Mouse (Mus musculus): ENCODE data around the gene Recql5. TPM values are rescaled to one million over a fixed set of nuclear protein-coding genes. Genes with fewer than 3 reads are reported as not detected.

Gene Recql5
- polyA plus RNA-seq, 1 experiment from 2014 or later: 23.9 TPM

DNA sequence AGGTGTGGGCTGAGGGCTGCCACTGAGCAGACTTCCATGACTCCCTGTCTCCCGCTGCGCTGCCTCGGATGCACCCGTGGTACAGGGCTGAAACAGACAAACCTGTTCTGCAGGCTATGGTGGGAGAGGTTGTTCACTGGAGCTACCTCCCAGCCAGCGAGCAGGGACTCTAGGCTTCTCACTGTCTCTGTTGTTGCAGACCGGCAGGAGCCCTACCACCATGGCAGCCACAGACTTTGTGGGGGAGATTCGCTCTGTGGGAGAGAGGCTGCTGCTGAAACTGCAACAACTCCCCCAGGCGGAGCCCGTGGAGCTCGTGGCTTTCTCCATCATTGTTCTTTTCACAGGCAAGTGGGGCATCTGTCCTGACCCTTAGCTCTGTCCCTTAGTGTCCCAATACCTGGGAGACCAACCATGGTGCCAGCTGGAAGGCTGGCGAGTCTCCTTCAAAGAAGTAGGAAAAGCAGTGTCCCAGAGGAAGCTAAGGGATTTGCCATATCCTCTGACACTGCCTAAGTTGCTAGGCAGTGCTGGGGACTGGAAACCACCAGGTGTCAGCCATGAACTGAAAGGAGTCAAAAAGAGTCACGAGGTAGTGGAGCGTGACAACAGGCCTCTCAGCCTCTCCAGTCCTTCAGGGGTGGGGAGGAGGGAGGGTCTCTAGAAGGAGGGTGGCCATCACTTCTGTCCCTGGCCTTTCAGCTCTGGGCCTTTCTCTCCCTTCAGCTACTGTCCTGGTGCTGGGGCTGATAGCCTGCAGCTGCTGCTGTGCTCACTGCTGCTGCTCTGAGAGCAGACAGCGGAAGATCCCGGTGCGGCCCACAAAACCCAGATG lies 28.1 kb downstream of the Recql5 start:
- Histone ChIP-seq H3K4me2 (ENCODE audit: low read depth) (no peak overlapping the region), H3K9ac (ENCODE audit: low read length) (peak overlapping the region; percentile 4; the same call in 1 of the 2 replicates), H3K4me3 (ENCODE audit: low read depth, low read length) (no peak overlapping the region), H3K36me3 (ENCODE audit: control insufficient read depth, insufficient read depth, low read length) (no peaks in the 10 kb centered on the region), H3K9me3 (ENCODE audit: control insufficient read depth, low read length) (no peaks in the 10 kb centered on the region), H3K27me3 (ENCODE audit: control insufficient read depth, insufficient read depth, low read length) (no peaks in the 10 kb centered on the region), H3K4me1 (ENCODE audit: control insufficient read depth, insufficient read depth, low read length) (peaks cover 4% of the 10 kb centered on the region), H3K27ac (ENCODE audit: low read depth, low read length) (no peak overlapping the region)
- 64% methylated on average over 16 of the region's 16 CpGs for WGBS
- ATAC-seq (ENCODE audit: insufficient read depth, low FRiP score, low TSS enrichment) (no peak), DNase-seq (ENCODE audit: low spot score) (no peak)

GRCm38 (mm10) chr11:115904231-115904955 lies 28.9 kb downstream of the Recql5 start:
- WGBS: 84% methylated on average over 8 of the region's 8 CpGs

DNA sequence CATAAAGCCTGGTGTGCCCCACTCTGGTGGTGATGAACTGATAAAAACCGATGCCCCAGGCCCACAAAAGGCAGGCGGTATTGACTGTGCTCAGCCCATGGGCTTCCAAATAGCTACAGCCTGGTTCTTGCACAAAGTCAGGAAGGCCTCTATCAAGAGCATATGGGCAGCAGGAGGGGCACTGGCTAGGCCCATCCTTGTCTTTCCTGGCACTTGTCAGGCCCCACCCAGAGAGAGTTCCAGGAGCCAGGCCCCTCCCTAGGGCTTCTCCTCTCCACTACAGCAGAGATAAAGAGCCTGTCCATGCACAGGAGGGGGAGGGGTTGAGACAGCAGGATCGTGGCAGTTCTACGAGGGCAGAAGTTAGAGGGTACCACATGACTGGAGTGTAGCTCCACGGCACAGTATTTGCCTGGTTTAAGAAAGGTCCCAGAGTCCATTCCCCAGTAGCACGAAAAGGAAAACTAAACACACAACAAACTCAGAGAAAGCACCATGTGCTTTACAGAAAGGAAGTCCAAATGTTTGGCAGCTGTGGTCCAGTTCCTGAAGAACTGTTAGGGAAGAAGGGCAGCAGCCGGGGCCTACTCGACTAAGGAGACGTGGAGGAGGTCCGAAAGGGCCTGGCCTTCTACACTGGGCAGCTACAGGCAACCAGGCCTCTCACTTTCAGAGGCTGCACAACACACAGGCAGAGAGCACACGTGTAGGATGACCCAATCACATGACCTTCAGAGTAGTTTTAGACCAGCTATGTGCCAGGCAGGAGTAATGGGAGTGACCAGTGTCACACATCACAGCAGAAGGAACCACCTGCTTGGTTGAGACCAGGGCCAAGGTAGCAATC lies 29.7 kb downstream of the Recql5 start:
- peaks cover 7% of the 10 kb centered on the region for H3K4me1 ChIP-seq (ENCODE audit: control insufficient read depth, insufficient read depth, low read length)

More at GRCm38 (mm10) chr11:115904231-115904955, 28.9 kb downstream of the Recql5 start:
- peaks cover 7% of the 10 kb centered on the region for H3K4me1 ChIP-seq (ENCODE audit: control insufficient read depth, insufficient read depth, low read length)
- no peak overlapping the region for H3K27ac ChIP-seq (ENCODE audit: low read depth, low read length)
- no peak overlapping the region for H3K4me2 ChIP-seq (ENCODE audit: low read depth)
- H3K9ac ChIP-seq (ENCODE audit: low read length): no peak overlapping the region; the same call in 1 of the 2 replicates
- no peaks in the 10 kb centered on the region for H3K9me3 ChIP-seq (ENCODE audit: control insufficient read depth, low read length)
- no peaks in the 10 kb centered on the region for H3K27me3 ChIP-seq (ENCODE audit: control insufficient read depth, insufficient read depth, low read length)
- H3K36me3 ChIP-seq (ENCODE audit: control insufficient read depth, insufficient read depth, low read length): no peaks in the 10 kb centered on the region
- no peak overlapping the region for H3K4me3 ChIP-seq (ENCODE audit: low read depth, low read length)
- no peak for DNase-seq (ENCODE audit: low spot score)
- no peak for ATAC-seq (ENCODE audit: insufficient read depth, low FRiP score, low TSS enrichment)

GRCm38 (mm10) chr11:115902831-115903230 lies 30.4 kb downstream of the Recql5 start:
- ATAC-seq (ENCODE audit: insufficient read depth, low FRiP score, low TSS enrichment) (no peak), DNase-seq (ENCODE audit: low spot score) (no peak)
- H3K9me3 ChIP-seq (ENCODE audit: control insufficient read depth, low read length): no peaks in the 10 kb centered on the region
- H3K4me2 ChIP-seq (ENCODE audit: low read depth): no peak overlapping the region
- peaks cover 9% of the 10 kb centered on the region for H3K4me1 ChIP-seq (ENCODE audit: control insufficient read depth, insufficient read depth, low read length)
- no peak overlapping the region for H3K9ac ChIP-seq (ENCODE audit: low read length)
- no peaks in the 10 kb centered on the region for H3K36me3 ChIP-seq (ENCODE audit: control insufficient read depth, insufficient read depth, low read length)
- 76% methylated on average over 1 of the region's 1 CpGs for WGBS
- no peak overlapping the region for H3K27ac ChIP-seq (ENCODE audit: low read depth, low read length)
- H3K4me3 ChIP-seq (ENCODE audit: low read depth, low read length): no peak overlapping the region
- no peaks in the 10 kb centered on the region for H3K27me3 ChIP-seq (ENCODE audit: control insufficient read depth, insufficient read depth, low read length)

More for the DNA sequence above, 29.7 kb downstream of the Recql5 start:
- no peaks in the 10 kb centered on the region for H3K9me3 ChIP-seq (ENCODE audit: control insufficient read depth, low read length)
- H3K4me2 ChIP-seq (ENCODE audit: low read depth): no peak overlapping the region
- H3K4me3 ChIP-seq (ENCODE audit: low read depth, low read length): no peak overlapping the region
- no peak for ATAC-seq (ENCODE audit: insufficient read depth, low FRiP score, low TSS enrichment)
- WGBS: 75% methylated on average over 11 of the region's 11 CpGs
- H3K36me3 ChIP-seq (ENCODE audit: control insufficient read depth, insufficient read depth, low read length): no peaks in the 10 kb centered on the region
- no peak overlapping the region for H3K27ac ChIP-seq (ENCODE audit: low read depth, low read length)
- H3K27me3 ChIP-seq (ENCODE audit: control insufficient read depth, insufficient read depth, low read length): no peaks in the 10 kb centered on the region
- DNase-seq (ENCODE audit: low spot score): no peak
- H3K9ac ChIP-seq (ENCODE audit: low read length): no peak overlapping the region

DNA sequence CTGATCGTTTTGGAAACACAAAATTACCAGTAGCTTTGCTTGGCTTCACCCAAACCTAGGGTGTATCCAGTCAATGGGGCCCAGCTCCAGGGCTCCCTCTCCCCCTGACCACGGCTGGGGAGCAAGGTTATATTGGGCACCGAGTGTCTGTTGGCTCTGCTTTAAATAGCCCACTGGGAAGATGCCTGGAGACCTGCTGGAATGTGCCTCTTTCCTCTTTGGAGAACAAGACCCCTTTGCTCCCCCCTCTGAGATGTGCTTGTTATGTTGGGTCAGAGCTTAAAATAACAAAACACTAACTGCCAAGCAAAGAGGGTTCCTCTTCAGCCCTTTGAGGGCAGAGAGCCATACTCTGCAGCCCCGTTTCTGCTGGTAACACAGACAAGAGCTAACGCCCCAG lies 31.1 kb downstream of the Recql5 start:
- Histone ChIP-seq H3K9me3 (ENCODE audit: control insufficient read depth, low read length) (no peaks in the 10 kb centered on the region), H3K27ac (ENCODE audit: low read depth, low read length) (no peak overlapping the region), H3K4me1 (ENCODE audit: control insufficient read depth, insufficient read depth, low read length) (peaks cover 9% of the 10 kb centered on the region), H3K4me3 (ENCODE audit: low read depth, low read length) (no peak overlapping the region), H3K4me2 (ENCODE audit: low read depth) (no peak overlapping the region), H3K27me3 (ENCODE audit: control insufficient read depth, insufficient read depth, low read length) (no peaks in the 10 kb centered on the region), H3K36me3 (ENCODE audit: control insufficient read depth, insufficient read depth, low read length) (no peaks in the 10 kb centered on the region), H3K9ac (ENCODE audit: low read length) (no peak overlapping the region)
- ATAC-seq (ENCODE audit: insufficient read depth, low FRiP score, low TSS enrichment): no peak
- WGBS: 85% methylated on average over 5 of the region's 5 CpGs
- no peak for DNase-seq (ENCODE audit: low spot score)

DNA sequence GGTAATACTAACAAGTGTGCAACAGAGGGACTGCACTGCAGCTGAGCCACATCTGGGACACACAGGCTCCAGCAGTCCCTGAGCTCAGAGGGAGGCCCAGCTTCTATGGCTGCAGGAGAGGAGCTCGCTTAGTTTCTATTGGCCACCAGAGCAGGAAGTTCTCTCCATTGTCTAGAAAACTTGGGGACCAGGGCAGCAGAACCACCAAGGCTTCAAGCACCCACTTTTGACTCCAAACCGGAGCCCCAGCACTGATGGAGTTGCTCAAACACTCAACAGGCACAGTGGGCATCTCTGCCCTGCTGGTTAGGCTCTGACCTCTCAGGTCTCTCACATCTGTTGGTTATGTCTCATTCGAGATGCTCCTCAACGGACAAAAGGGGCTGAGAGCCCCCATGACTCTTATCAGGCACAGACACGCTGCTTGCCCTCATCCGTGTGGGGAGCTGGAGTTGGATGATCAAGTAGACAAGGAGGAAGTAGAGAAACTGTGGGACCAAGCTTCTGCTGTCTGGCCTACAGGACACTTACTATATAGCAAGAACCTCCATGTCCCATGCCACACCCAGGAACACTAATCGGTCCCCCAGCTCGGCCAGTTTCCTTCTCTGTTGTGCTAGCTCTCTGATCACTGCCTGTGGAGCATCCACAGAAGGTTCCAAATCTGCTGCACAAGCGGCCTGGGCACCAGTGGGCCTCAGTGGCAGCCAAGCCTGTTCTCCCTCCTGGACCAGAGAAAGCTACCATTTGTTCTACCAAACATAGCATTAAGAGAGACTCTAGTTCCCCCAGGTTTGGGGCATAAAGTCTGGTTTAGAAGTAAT lies 31.7 kb downstream of the Recql5 start:
- no peaks in the 10 kb centered on the region for H3K9me3 ChIP-seq (ENCODE audit: control insufficient read depth, low read length)
- H3K9ac ChIP-seq (ENCODE audit: low read length): no peak overlapping the region
- WGBS: 87% methylated on average over 9 of the region's 9 CpGs
- H3K36me3 ChIP-seq (ENCODE audit: control insufficient read depth, insufficient read depth, low read length): no peaks in the 10 kb centered on the region
- peaks cover 9% of the 10 kb centered on the region for H3K4me1 ChIP-seq (ENCODE audit: control insufficient read depth, insufficient read depth, low read length)
- no peak overlapping the region for H3K27ac ChIP-seq (ENCODE audit: low read depth, low read length)
- H3K4me3 ChIP-seq (ENCODE audit: low read depth, low read length): no peak overlapping the region
- ATAC-seq (ENCODE audit: insufficient read depth, low FRiP score, low TSS enrichment) (no peak), DNase-seq (ENCODE audit: low spot score) (no peak)
- no peak overlapping the region for H3K4me2 ChIP-seq (ENCODE audit: low read depth)
- no peaks in the 10 kb centered on the region for H3K27me3 ChIP-seq (ENCODE audit: control insufficient read depth, insufficient read depth, low read length)

- H3K4me3 ChIP-seq (ENCODE audit: low read depth, low read length): no peak overlapping the region
- no peak for ATAC-seq (ENCODE audit: insufficient read depth, low FRiP score, low TSS enrichment)
- no peak overlapping the region for H3K9ac ChIP-seq (ENCODE audit: low read length)
- WGBS: 70% methylated on average over 8 of the region's 8 CpGs
- no peaks in the 10 kb centered on the region for H3K9me3 ChIP-seq (ENCODE audit: control insufficient read depth, low read length)
- no peaks in the 10 kb centered on the region for H3K36me3 ChIP-seq (ENCODE audit: control insufficient read depth, insufficient read depth, low read length)
- H3K4me2 ChIP-seq (ENCODE audit: low read depth): no peak overlapping the region
- no peak overlapping the region for H3K27ac ChIP-seq (ENCODE audit: low read depth, low read length)
- H3K4me1 ChIP-seq (ENCODE audit: control insufficient read depth, insufficient read depth, low read length): peaks cover 9% of the 10 kb centered on the region
- H3K27me3 ChIP-seq (ENCODE audit: control insufficient read depth, insufficient read depth, low read length): no peaks in the 10 kb centered on the region
- DNase-seq (ENCODE audit: low spot score): no peak
Measured at GRCm38 (mm10) chr11:115900561-115901337, 32.5 kb downstream of the Recql5 start.
